Mouse (Mus musculus) limb, embryonic 13.5 days (tissue): ENCODE data around the gene Saa1. TPM values are rescaled to one million over a fixed set of nuclear protein-coding genes. Genes with fewer than 3 reads are reported as not detected.
"Not testable (repeated sequence)": the region's sequence is repeated elsewhere in the genome, so short reads cannot be mapped to it uniquely, and the experiment has no call there.

Source experiments
- ATAC-seq: fragments of 200-750 bp; cut with Nextera tagmentation; 2 replicates; pipeline ENCODE4 v1.8.0; 2017; ENCODE audit warnings: low read depth, moderate number of reproducible peaks, moderate TSS enrichment; ENCODE audit not compliant: low FRiP score
- H3K27ac ChIP-seq: fragments of 300-500 bp; sonication (generic); 2 replicates; pipeline ENCODE4 v1.5.1; 2015; ENCODE audit warnings: inconsistent platforms, mild to moderate bottlenecking, moderate library complexity
- H3K27me3 ChIP-seq: fragments of 300-500 bp; sonication (generic); 2 replicates; pipeline ENCODE4 v1.6.1; 2015; ENCODE audit warnings: mild to moderate bottlenecking, inconsistent platforms
- H3K36me3 ChIP-seq: fragments of 300-500 bp; sonication (generic); 2 replicates; pipeline ENCODE4 v1.6.1; 2015; ENCODE audit warnings: inconsistent platforms, mild to moderate bottlenecking, moderate library complexity
- H3K4me1 ChIP-seq: fragments of 300-500 bp; sonication (generic); 2 replicates; pipeline ENCODE4 v1.6.1; 2015; ENCODE audit warnings: inconsistent platforms
- H3K4me2 ChIP-seq: fragments of 300-500 bp; sonication (generic); replicated peaks from 2 replicates; pipeline ENCODE4 v1.6.1; 2015; ENCODE audit warnings: inconsistent platforms, mild to moderate bottlenecking, moderate library complexity
- H3K4me3 ChIP-seq: fragments of 300-500 bp; sonication (generic); 2 replicates; pipeline ENCODE4 v1.5.1; 2015; ENCODE audit warnings: moderate library complexity, mild to moderate bottlenecking, inconsistent platforms
- H3K9ac ChIP-seq: fragments of 300-500 bp; sonication (generic); 2 replicates; pipeline ENCODE4 v1.6.1; 2015; ENCODE audit warnings: mild to moderate bottlenecking, inconsistent platforms
- H3K9me3 ChIP-seq: fragments of 300-500 bp; sonication (generic); 2 replicates; pipeline ENCODE4 v1.6.1; 2016; ENCODE audit warnings: inconsistent platforms
- WGBS: fragments of 180-500 bp; shearing (Covaris S2); methylation state at CpG from one replicate; pipeline ENCODE4 v1.1.7; 2015; 5-methylcytosine and 5-hydroxymethylcytosine counted together
- polyA plus RNA-seq: library from polyadenylated mRNA; unstranded; fragments of >200 nt; fragmentation: Nextera tagmentation; extraction: Ambion mirVana; gene quantifications from 2 replicates; pipeline ENCODE4 v1.2.1, GENCODE M21; 2015

Saa1 gene
- polyA plus RNA-seq, 1 experiment from 2014 or later = 2.3 TPM

GRCm38 (mm10) chr7:46740041-46740440, 2.7 kb downstream of the Saa1 start:
- H3K4me2 ChIP-seq, H3K36me3 ChIP-seq, H3K9ac ChIP-seq, ATAC-seq, H3K4me1 ChIP-seq, H3K27ac ChIP-seq, H3K9me3 ChIP-seq, H3K4me3 ChIP-seq, H3K27me3 ChIP-seq: not testable (repeated sequence)
- WGBS = 80% methylated on average over 5 of the region's 5 CpGs

- Histone ChIP-seq H3K9me3 (no peaks in the 10 kb centered on the region), H3K4me3 (no peak overlapping the region), H3K27ac (no peak overlapping the region), H3K4me1 (no peaks in the 10 kb centered on the region), H3K36me3 (no peaks in the 10 kb centered on the region), H3K27me3 (no peaks in the 10 kb centered on the region), H3K9ac (no peak overlapping the region), H3K4me2 (no peak overlapping the region)
- 75% methylated on average over 12 of the region's 12 CpGs for WGBS
- no peak for ATAC-seq
Observed at GRCm38 (mm10) chr7:46738561-46739460, 4.0 kb downstream of the Saa1 start.

GRCm38 (mm10) chr7:46734983-46735382, 7.8 kb downstream of the Saa1 start:
- no peaks in the 10 kb centered on the region for H3K9me3 ChIP-seq
- no peak overlapping the region for H3K4me2 ChIP-seq
- 66% methylated on average over 2 of the region's 2 CpGs for WGBS
- H3K4me1 ChIP-seq = no peaks in the 10 kb centered on the region
- ATAC-seq = no peak
- no peaks in the 10 kb centered on the region for H3K36me3 ChIP-seq
- no peaks in the 10 kb centered on the region for H3K27me3 ChIP-seq
- H3K4me3 ChIP-seq = no peak overlapping the region
- no peak overlapping the region for H3K27ac ChIP-seq
- H3K9ac ChIP-seq = no peak overlapping the region

GRCm38 (mm10) chr7:46732458-46732857, 10.3 kb downstream of the Saa1 start, which contains the start of gene Saa4:
Gene Saa4 (minus strand): TSS chr7:46732603.
- Histone ChIP-seq H3K27ac (no peak within 1 kb of the TSS), H3K27me3 (no peaks in the 10 kb centered on the region), H3K4me2 (no peak within 1 kb of the TSS), H3K9ac (no peak within 1 kb of the TSS), H3K4me3 (no peak within 1 kb of the TSS), H3K4me1 (no peaks in the 10 kb centered on the region), H3K9me3 (no peaks in the 10 kb centered on the region), H3K36me3 (no peaks in the 10 kb centered on the region)
- no peak for ATAC-seq
- 76% methylated on average over 4 of the region's 4 CpGs for WGBS

DNA sequence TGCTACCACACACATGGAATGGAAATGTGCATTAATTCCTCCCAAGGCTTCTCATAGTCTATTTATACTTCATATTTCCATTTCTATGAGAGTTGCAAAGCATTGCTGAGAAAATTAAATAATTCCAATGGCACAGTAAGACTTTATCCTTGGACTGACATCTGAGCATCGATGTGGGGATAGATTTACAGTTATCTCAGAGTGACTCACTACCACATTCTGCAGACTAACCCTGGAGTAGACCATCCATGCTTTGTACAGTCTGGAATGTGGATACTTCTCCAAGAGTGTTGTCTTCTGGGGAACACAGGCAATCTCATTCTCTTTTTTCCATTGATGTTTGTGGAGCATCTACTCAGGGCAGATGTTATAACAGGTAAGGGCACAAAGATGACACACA, 15.2 kb downstream of the Saa1 start:
- no peak overlapping the region for H3K9ac ChIP-seq
- H3K36me3 ChIP-seq = no peaks in the 10 kb centered on the region
- H3K4me2 ChIP-seq = no peak overlapping the region
- no peaks in the 10 kb centered on the region for H3K9me3 ChIP-seq
- H3K4me3 ChIP-seq = no peak overlapping the region
- no peak for ATAC-seq
- H3K4me1 ChIP-seq = no peaks in the 10 kb centered on the region
- 91% methylated on average over 1 of the region's 1 CpGs for WGBS
- no peaks in the 10 kb centered on the region for H3K27me3 ChIP-seq
- H3K27ac ChIP-seq = no peak overlapping the region

- Histone ChIP-seq H3K9ac (no peak overlapping the region), H3K36me3 (no peaks in the 10 kb centered on the region), H3K27ac (no peak overlapping the region), H3K27me3 (no peaks in the 10 kb centered on the region; the same call in 1 of the 2 replicates), H3K4me3 (no peak overlapping the region), H3K9me3 (no peaks in the 10 kb centered on the region), H3K4me1 (no peaks in the 10 kb centered on the region), H3K4me2 (no peak overlapping the region)
- ATAC-seq = no peak
- WGBS = 74% methylated on average over 5 of the region's 5 CpGs
Observed at GRCm38 (mm10) chr7:46724396-46724795, 18.4 kb downstream of the Saa1 start.

DNA sequence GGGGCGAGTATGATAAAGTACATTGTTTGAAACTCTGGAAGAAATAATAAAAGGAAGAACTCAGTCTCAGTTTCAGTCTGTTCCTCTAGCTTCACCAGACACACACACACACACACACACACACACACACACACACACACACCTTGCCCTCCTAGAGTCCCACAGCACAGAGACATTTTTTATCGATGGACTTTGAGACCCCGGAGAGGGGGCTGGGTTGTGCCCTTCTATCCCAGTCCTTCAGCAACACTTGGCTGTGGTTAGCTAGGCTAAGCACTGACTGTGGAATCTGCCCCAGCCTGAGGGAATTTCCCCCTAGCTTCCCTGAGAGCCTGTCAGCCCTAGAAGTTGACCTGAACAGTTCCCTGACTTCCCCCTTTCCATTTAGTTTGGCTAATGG, 18.9 kb downstream of the Saa1 start:
- Histone ChIP-seq H3K9ac (no peak overlapping the region), H3K4me3 (no peak overlapping the region), H3K4me1 (no peaks in the 10 kb centered on the region), H3K36me3 (no peaks in the 10 kb centered on the region), H3K27ac (no peak overlapping the region), H3K9me3 (no peaks in the 10 kb centered on the region), H3K27me3 (no peaks in the 10 kb centered on the region; the same call in 1 of the 2 replicates), H3K4me2 (no peak overlapping the region)
- WGBS = 92% methylated on average over 3 of the region's 3 CpGs
- ATAC-seq = no peak

DNA sequence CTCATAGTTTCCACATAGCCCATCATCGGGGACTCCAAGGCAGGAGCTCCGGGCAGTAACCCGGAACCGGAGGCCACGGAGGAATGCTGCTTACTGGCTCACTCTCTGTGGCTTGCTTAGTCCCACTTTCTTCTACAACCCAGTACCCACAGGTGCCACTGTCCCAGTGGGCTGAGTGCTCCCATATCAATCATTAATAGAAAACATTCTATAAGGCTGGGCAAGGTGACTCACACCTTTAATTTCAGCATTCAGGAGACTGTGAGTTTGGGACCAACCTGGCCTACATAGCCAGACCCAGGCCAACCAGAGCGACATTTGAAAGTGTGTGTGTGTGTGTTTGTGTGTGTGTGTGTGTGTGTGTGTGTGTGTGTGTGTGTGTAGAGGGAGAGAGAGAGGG, 19.4 kb downstream of the Saa1 start:
- H3K9me3 ChIP-seq = no peaks in the 10 kb centered on the region
- no peak overlapping the region for H3K27ac ChIP-seq
- no peak overlapping the region for H3K9ac ChIP-seq
- WGBS = 91% methylated on average over 6 of the region's 6 CpGs
- H3K4me2 ChIP-seq = no peak overlapping the region
- H3K27me3 ChIP-seq = no peaks in the 10 kb centered on the region; the same call in 1 of the 2 replicates
- ATAC-seq = no peak
- no peaks in the 10 kb centered on the region for H3K4me1 ChIP-seq
- no peak overlapping the region for H3K4me3 ChIP-seq
- H3K36me3 ChIP-seq = no peaks in the 10 kb centered on the region

DNA sequence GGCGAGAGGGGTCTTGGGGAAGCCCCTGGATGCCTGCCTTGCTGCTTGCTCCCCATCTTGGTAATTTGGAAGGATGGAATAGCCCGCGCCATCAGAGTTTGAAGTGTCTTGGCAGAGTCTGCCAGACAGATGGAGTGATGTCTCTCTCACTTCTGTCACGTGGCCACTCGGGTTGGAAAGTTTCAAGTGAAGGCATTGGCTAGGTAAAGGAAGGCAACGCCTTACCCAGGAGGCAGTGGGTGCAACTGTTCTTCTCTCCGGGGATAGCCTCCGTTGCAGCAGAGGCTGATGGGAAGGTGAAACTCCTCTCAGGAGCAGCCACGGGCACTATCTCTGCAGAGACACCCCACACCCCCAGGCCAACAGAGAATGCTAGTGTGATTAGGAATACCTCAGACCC, 22.3 kb downstream of the Saa1 start:
- Histone ChIP-seq H3K4me3 (no peak overlapping the region), H3K4me2 (no peak overlapping the region), H3K27ac (no peak overlapping the region), H3K9ac (no peak overlapping the region), H3K9me3 (no peaks in the 10 kb centered on the region), H3K4me1 (no peaks in the 10 kb centered on the region), H3K36me3 (no peaks in the 10 kb centered on the region), H3K27me3 (no peaks in the 10 kb centered on the region; the same call in 1 of the 2 replicates)
- WGBS = 73% methylated on average over 9 of the region's 9 CpGs
- no peak for ATAC-seq

DNA sequence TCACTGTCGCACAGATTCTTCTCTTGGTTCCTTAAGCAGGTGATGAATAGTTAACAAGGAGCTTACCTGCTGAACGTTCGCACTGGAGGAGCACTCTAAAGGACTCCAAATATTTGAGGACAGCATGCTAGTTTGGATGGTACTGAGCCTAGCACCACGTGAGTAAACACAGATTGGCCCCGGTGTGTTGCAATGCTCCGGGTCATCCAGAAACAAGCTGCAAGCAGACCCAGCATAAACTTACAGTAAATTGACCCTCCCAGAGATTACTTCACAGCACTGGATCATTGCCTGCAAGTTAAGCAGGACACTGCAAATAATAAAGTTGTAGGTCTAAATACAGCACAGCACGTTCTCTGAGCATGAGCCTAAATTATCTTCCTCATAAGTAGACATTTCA, 23.3 kb downstream of the Saa1 start:
- Histone ChIP-seq H3K27ac (no peak overlapping the region), H3K9me3 (no peaks in the 10 kb centered on the region), H3K4me3 (no peak overlapping the region), H3K36me3 (no peaks in the 10 kb centered on the region), H3K4me2 (no peak overlapping the region), H3K9ac (no peak overlapping the region), H3K4me1 (no peaks in the 10 kb centered on the region), H3K27me3 (no peaks in the 10 kb centered on the region; the same call in 1 of the 2 replicates)
- ATAC-seq = no peak
- 79% methylated on average over 7 of the region's 7 CpGs for WGBS

DNA sequence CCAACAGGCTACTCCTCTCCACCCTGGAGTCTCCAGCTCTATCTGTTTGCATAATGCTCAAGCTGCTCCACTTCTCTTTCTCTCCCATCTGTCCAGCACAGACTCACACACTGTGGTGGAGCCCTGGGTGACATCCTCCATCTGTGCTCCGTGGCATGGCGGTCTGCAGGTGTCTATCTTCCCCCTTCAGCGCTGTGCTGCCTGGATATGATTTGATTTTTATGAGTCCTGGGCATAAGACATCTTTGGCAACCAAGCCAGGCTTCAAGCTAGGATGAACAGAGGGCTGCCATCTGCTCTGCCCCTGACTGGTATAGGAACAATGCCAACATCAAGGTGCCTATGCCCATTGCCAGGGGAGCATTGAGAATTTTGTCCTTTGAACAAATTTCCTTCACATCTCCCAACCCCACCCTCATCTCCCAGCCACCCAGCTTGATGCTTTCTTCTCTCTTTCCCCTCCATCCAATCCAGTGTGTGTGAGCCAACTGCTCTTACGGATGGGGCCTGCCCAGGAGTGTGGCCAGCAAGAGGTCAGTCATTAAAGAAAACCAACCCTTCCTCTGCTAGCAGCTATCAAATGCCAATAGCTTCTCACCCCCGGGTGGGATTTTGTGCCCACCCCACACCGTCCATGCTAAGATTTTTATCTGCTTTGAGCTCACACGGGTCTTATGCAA, 24.0 kb downstream of the Saa1 start:
- no peak for ATAC-seq
- H3K27ac ChIP-seq = no peak overlapping the region
- no peak overlapping the region for H3K4me3 ChIP-seq
- H3K9me3 ChIP-seq = no peaks in the 10 kb centered on the region
- H3K4me2 ChIP-seq = no peak overlapping the region
- H3K36me3 ChIP-seq = no peaks in the 10 kb centered on the region
- no peaks in the 10 kb centered on the region for H3K4me1 ChIP-seq
- no peaks in the 10 kb centered on the region; the same call in 1 of the 2 replicates for H3K27me3 ChIP-seq
- 88% methylated on average over 7 of the region's 7 CpGs for WGBS
- H3K9ac ChIP-seq = no peak overlapping the region

GRCm38 (mm10) chr7:46716897-46717296, 25.9 kb downstream of the Saa1 start:
- 52% methylated on average over 5 of the region's 5 CpGs for WGBS
- H3K9ac ChIP-seq = no peak overlapping the region
- no peak overlapping the region for H3K4me3 ChIP-seq
- no peaks in the 10 kb centered on the region; the same call in 1 of the 2 replicates for H3K27me3 ChIP-seq
- H3K9me3 ChIP-seq = no peaks in the 10 kb centered on the region
- no peaks in the 10 kb centered on the region for H3K36me3 ChIP-seq
- no peak overlapping the region for H3K27ac ChIP-seq
- no peak for ATAC-seq
- H3K4me1 ChIP-seq = no peaks in the 10 kb centered on the region
- H3K4me2 ChIP-seq = no peak overlapping the region
